Mouse (Mus musculus) thymus, adult 2 months (tissue): ENCODE results near the gene Glyctk. TPM values are rescaled to one million over a fixed set of nuclear protein-coding genes. Genes with fewer than 3 reads are reported as not detected.
A peak's percentile ranks its signal among the peaks of the same experiment; 100 is the strongest.

Experiments used
- DNase-seq: peaks from one replicate; pipeline ENCODE4 v3.0.0; 2021
- H3K27ac ChIP-seq: fragments of 200-500 bp; 2 replicates; pipeline ENCODE4 v1.5.1; 2012; ENCODE audit warnings: low read length, control low read depth; ENCODE audit not compliant: control insufficient read depth, insufficient read depth
- H3K27me3 ChIP-seq: fragments of 200-500 bp; 2 replicates; pipeline ENCODE4 v1.6.1; 2012; ENCODE audit warnings: mild to moderate bottlenecking, low read length, moderate library complexity, mixed read lengths; ENCODE audit not compliant: control insufficient read depth, insufficient read depth
- H3K36me3 ChIP-seq: fragments of 200-500 bp; 2 replicates; pipeline ENCODE4 v1.6.1; 2012; ENCODE audit warnings: mild to moderate bottlenecking, low read length, moderate library complexity; ENCODE audit not compliant: control insufficient read depth, insufficient read depth
- H3K4me1 ChIP-seq: fragments of 200-500 bp; replicated peaks from 2 replicates; pipeline ENCODE4 v1.6.1; 2012; ENCODE audit warnings: low read length; ENCODE audit not compliant: control insufficient read depth, insufficient read depth
- H3K4me3 ChIP-seq: fragments of 200-500 bp; 2 replicates; pipeline ENCODE4 v1.5.1; 2012; ENCODE audit warnings: mild to moderate bottlenecking, low read length, control low read depth, moderate library complexity; ENCODE audit not compliant: control insufficient read depth, insufficient read depth
- CTCF ChIP-seq: fragments of 200-500 bp; IDR thresholded peaks from 2 replicates; pipeline ENCODE4 v1.5.1; 2012; ENCODE audit warnings: mild to moderate bottlenecking, control low read depth, low read length, moderate library complexity, borderline replicate concordance; ENCODE audit not compliant: control insufficient read depth, poor library complexity, insufficient read depth; ENCODE audit errors: extremely low read depth
- POLR2A ChIP-seq: fragments of 200-500 bp; IDR thresholded peaks from 2 replicates; pipeline ENCODE4 v1.6.1; 2012; ENCODE audit warnings: mild to moderate bottlenecking, low read length, control low read depth, moderate library complexity; ENCODE audit not compliant: control insufficient read depth, poor library complexity, insufficient read depth; ENCODE audit errors: extremely low read depth
- WGBS: fragments of 180-500 bp; shearing (Covaris S2); methylation state at CpG from one replicate; pipeline ENCODE4 v1.1.7; 2018; 5-methylcytosine and 5-hydroxymethylcytosine counted together
- polyA plus RNA-seq: library from polyadenylated mRNA; depleted of rRNA; stranded (reverse); fragments of >200 nt; gene quantifications from 2 replicates; pipeline ENCODE4 v1.2.3, GENCODE M21; 2012

The Glyctk gene
- polyA plus RNA-seq, 1 experiment = 13.1 TPM

DNA sequence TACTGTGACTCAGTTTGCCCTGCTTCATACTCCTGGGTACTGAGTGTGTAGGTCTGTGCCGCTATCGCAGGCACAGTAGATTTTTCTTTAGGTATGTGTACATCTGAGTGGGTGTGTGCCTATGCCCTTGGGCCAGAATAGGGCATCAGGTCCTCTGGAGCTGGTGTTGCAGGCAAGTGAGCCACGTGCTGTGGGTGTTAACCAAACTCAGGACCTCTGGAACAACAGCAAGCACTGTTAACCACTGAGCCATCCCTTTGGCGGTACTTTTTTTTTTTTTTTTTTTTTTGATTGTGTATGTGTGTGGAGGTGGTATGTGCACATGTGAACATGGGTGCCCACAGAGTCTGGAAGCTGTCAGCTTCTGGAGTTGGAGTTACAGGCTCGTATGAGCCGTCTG lies 19.9 kb upstream of the Glyctk start:
- TF ChIP-seq POLR2A = no peak
- TF ChIP-seq CTCF = no peak
- no peak for DNase-seq
- Histone ChIP-seq H3K36me3 (peaks cover 61% of the 10 kb centered on the region), H3K4me3 (no peak overlapping the region), H3K27me3 (no peaks in the 10 kb centered on the region), H3K27ac (no peak overlapping the region), H3K4me1 (peaks cover 14% of the 10 kb centered on the region)
- WGBS = 87% methylated on average over 6 of the region's 6 CpGs

- Histone ChIP-seq H3K36me3 (peaks cover 51% of the 10 kb centered on the region), H3K4me3 (no peak overlapping the region), H3K4me1 (peaks cover 14% of the 10 kb centered on the region), H3K27ac (no peak overlapping the region; the same call in 1 of the 2 replicates), H3K27me3 (no peaks in the 10 kb centered on the region)
- no peak for TF ChIP-seq POLR2A
- TF ChIP-seq CTCF = no peak
- 74% methylated on average over 5 of the region's 5 CpGs for WGBS
- DNase-seq = no peak
Observed at GRCm38 (mm10) chr9:106176769-106177168, 18.8 kb upstream of the Glyctk start.

- no peaks in the 10 kb centered on the region for H3K27me3 ChIP-seq
- no peak for TF ChIP-seq CTCF
- TF ChIP-seq POLR2A = no peak
- peaks cover 40% of the 10 kb centered on the region for H3K36me3 ChIP-seq
- H3K4me3 ChIP-seq = no peak overlapping the region
- no peak for DNase-seq
- peaks cover 14% of the 10 kb centered on the region for H3K4me1 ChIP-seq
- no peak overlapping the region for H3K27ac ChIP-seq
- WGBS = 37% methylated on average over 3 of the region's 3 CpGs
Observed at GRCm38 (mm10) chr9:106175552-106176200, 17.7 kb upstream of the Glyctk start.

DNA sequence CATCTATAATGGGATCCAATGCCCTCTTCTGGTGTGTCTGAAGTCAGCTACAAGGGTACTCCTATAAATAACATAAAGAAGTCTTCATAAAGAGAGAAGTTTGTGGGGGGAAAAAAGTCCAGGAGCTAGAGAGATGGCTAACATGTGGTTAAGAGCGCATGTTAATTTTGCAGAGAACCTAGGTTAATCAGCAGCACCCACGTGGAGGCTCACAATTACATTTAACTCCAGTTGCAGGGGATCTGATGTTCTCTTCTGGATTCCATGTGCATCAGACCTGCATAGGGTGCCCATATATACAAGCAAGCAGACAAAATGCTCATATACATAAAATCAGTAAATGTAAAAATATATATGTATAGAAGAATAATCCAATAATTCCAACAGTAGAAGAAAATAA lies 15.4 kb upstream of the Glyctk start:
- peaks cover 19% of the 10 kb centered on the region for H3K36me3 ChIP-seq
- no peak overlapping the region for H3K27ac ChIP-seq
- H3K27me3 ChIP-seq = no peaks in the 10 kb centered on the region
- 25% methylated on average over 2 of the region's 2 CpGs for whole genome bisulfite sequencing
- H3K4me1 ChIP-seq = peaks cover 21% of the 10 kb centered on the region
- TF ChIP-seq CTCF = no peak
- no peak for TF ChIP-seq POLR2A
- no peak overlapping the region for H3K4me3 ChIP-seq
- DNase-seq = no peak

DNA sequence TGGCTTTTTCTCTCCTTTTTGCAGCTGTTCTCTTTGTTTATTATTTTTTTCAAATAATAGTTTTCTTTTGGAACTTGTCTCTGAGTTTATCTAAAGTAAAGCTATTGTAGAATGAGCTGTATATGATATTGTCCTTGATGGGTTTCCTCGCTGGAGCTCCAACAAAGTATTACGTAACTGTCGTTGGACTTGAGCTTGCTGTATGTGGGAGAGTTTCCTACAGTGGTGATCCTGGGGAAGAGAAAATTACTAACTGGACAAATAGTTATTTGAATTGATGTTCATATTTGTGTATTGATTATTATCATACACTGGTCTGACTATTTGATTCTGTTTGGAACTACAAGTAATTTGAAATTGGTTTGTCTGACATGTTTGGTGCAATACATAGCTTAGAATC lies 14.6 kb upstream of the Glyctk start:
- Histone ChIP-seq H3K4me1 (peaks cover 21% of the 10 kb centered on the region), H3K27me3 (no peaks in the 10 kb centered on the region), H3K4me3 (no peak overlapping the region), H3K27ac (no peak overlapping the region), H3K36me3 (peaks cover 11% of the 10 kb centered on the region)
- DNase-seq = no peak
- 17% methylated on average over 3 of the region's 3 CpGs for WGBS
- TF ChIP-seq POLR2A (no peak), CTCF (no peak)

DNA sequence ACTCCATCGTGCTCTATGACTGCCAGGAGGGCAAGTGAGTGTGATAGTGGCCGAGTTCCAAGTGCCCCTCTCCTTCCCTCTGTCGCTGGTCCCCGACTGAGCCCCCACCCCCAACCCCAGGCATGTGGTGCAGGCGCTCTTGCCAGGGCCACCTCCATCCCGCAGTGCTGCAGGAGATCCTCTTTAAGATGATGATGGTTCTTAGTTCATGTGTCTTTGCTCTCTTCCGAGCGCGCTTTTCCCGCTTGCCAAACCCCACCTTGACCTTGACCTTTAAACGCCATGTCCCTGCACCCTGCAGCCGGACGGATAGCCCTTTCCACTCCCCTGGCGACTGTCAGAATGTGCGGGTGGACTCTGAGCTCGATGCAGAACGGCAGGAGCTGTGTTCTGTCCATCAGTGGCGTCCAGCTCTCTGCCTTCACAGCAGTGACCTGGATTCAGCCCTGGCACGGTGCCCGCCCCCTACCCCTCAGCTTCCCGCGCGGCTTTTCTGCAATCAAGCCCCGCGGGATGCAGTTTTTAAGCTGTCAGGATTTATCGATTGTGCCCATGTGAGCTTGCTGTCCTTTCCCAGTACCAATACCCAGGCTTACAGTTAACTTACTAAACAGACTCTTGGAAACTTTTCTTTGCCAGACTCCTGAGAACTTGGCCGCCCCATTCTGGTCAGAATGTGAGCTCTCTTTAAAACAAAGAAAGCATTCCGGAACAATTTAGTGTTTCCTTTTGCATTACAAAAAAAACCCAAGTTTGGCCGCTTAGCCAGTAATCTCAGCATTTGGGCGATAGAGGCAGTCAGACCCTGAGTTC lies 13.6 kb upstream of the Glyctk start:
- peak overlapping the region; percentile 86 for H3K4me3 ChIP-seq
- H3K36me3 ChIP-seq = peaks cover under 1% of the 10 kb centered on the region; the same call in 1 of the 2 replicates
- H3K27ac ChIP-seq = peak overlapping the region; percentile 73
- H3K4me1 ChIP-seq = peaks cover 16% of the 10 kb centered on the region
- DNase-seq = peak; percentile 46
- H3K27me3 ChIP-seq = no peaks in the 10 kb centered on the region
- WGBS = under 1% methylated on average over 30 of the region's 30 CpGs
- 0 out of 2 replicates have a peak, but pooled peaks have one; percentile 18 for TF ChIP-seq POLR2A
- TF ChIP-seq CTCF = no peak
